Mouse (Mus musculus): ENCODE measurements at regions not wholly inside any gene's neighbourhood (a gene's known extent, or its start where the extent isn't known, plus 50 kb on each side); places are given as distances from the start of the nearest gene placed in this dataset.

GRCm38 (mm10) chr4:58646821-58647220 lies 93.1 kb upstream of the Lpar1 start:
- no peak for TF ChIP-seq POLR2A (IDR thresholded peaks at IDR 0.05; ENCODE audit: insufficient read depth, low read depth, low read length)
- TF ChIP-seq EP300 (IDR thresholded peaks at IDR 0.05; ENCODE audit: insufficient read depth, low read depth, low read length), result no peak
